Mouse (Mus musculus): ENCODE measurements around the gene Olfr926. TPM values are rescaled to one million over a fixed set of nuclear protein-coding genes. Genes with fewer than 3 reads are reported as not detected.
"Not testable (repeated sequence)": the region's sequence is repeated elsewhere in the genome, so short reads cannot be mapped to it uniquely, and the experiment has no call there.

Gene Olfr926
- polyA plus RNA-seq (2014; fragmentation: Nextera tagmentation; extraction: Ambion mirVana): not detected in 2 replicates

DNA sequence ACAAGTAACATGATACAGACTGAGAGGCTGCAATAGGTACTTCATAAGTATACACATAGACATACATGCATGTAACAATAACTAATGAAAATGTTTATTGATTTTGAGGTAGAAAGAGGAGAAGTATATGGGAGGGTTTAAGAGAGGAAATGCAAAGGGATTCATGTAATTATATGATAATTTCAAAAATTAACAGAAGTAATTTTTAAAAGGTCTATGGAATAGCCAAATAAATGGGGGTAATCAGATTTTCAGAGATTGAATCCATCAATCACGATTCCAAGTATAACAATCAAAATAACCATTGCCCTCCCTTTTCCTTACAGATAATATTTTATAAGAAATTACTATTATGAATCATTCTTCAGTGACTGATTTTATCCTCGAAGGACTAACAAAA, at the start of gene Olfr926:
Gene Olfr926 (plus strand): TSS at position 301 of the 400 bp plus-strand sequence.
- H3K9ac ChIP-seq (ENCODE audit: low read depth, low read length): no peak within 1 kb of the TSS
- no peak for ATAC-seq (replicated peaks; ENCODE audit: low FRiP score)
- H3K4me2 ChIP-seq: no peak within 1 kb of the TSS
- no peak within 1 kb of the TSS for H3K27ac ChIP-seq (ENCODE audit: low read depth, low read length)
- 71% methylated on average over 2 of the region's 2 CpGs for WGBS
- no peaks in the 10 kb centered on the region for H3K36me3 ChIP-seq (ENCODE audit: control insufficient read depth, insufficient read depth, low read length)
- no peaks in the 10 kb centered on the region for H3K4me1 ChIP-seq (replicated peaks; ENCODE audit: control insufficient read depth, insufficient read depth, low read length)
- DNase-seq (ENCODE audit: low spot score): no peak
- H3K27me3 ChIP-seq (replicated peaks; ENCODE audit: control insufficient read depth, insufficient read depth, low read length): no peaks in the 10 kb centered on the region
- H3K9me3 ChIP-seq (ENCODE audit: control insufficient read depth, low read length): peaks cover 3% of the 10 kb centered on the region; the same call in 1 of the 2 replicates
- no peak within 1 kb of the TSS for H3K4me3 ChIP-seq (ENCODE audit: low read depth, low read length)

DNA sequence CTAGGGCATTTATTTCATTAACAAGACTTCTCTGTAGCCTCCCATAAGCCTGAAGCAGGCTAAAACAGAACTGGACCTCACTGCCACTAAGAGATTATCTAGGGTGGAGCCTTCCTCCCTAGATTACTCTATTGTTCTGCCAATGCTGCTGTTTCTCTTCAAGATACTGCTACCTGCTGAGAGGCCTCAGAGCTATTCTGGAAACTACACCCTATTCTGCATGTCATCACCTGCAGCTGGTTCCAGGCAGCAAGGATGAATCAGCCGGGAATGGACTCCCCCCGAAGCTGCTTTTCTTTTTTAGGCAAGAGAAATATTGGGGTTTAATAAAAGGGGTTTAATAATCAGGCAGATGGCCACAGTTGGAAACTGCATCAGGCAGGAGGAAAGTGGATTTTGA, 43.9 kb upstream of the Olfr926 start:
- ATAC-seq (replicated peaks; ENCODE audit: low FRiP score) (no peak), DNase-seq (ENCODE audit: low spot score) (no peak)
- no peaks in the 10 kb centered on the region for H3K4me1 ChIP-seq (replicated peaks; ENCODE audit: control insufficient read depth, insufficient read depth, low read length)
- H3K4me3 ChIP-seq (ENCODE audit: low read depth, low read length): no peak overlapping the region
- no peak overlapping the region for H3K9ac ChIP-seq (ENCODE audit: low read depth, low read length)
- no peak overlapping the region for H3K4me2 ChIP-seq
- WGBS: 74% methylated on average over 2 of the region's 2 CpGs
- H3K27me3 ChIP-seq (replicated peaks; ENCODE audit: control insufficient read depth, insufficient read depth, low read length): no peaks in the 10 kb centered on the region
- H3K27ac ChIP-seq (ENCODE audit: low read depth, low read length): no peak overlapping the region
- H3K9me3 ChIP-seq (ENCODE audit: control insufficient read depth, low read length): no peaks in the 10 kb centered on the region
- no peaks in the 10 kb centered on the region for H3K36me3 ChIP-seq (ENCODE audit: control insufficient read depth, insufficient read depth, low read length)

DNA sequence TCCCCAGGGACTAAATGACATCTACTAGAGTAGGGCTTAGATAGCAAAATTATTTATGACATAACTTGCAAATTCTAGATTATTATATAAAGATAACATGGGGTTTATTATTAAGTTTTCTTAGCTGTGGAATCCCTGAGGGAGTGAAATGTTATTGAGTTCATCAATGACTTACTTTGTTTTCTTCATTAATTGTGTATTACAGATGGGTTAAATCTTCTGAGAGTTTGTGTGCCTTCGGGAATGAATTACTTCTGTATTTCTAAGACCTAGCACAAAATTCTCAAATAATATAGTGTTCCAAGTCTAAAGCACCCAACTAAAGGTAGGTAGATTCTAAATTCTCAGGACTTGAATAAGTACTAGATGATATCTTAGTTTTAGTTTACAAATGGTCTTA, 32.8 kb upstream of the Olfr926 start, which contains the start of gene Olfr924:
Gene Olfr924 (plus strand): TSS at position 301 of the 400 bp plus-strand sequence.
- no peak for ATAC-seq (replicated peaks; ENCODE audit: low FRiP score)
- Histone ChIP-seq H3K4me2 (no peak within 1 kb of the TSS), H3K36me3 (ENCODE audit: control insufficient read depth, insufficient read depth, low read length) (no peaks in the 10 kb centered on the region), H3K9me3 (ENCODE audit: control insufficient read depth, low read length) (no peaks in the 10 kb centered on the region), H3K9ac (ENCODE audit: low read depth, low read length) (no peak within 1 kb of the TSS), H3K27ac (ENCODE audit: low read depth, low read length) (no peak within 1 kb of the TSS), H3K4me3 (ENCODE audit: low read depth, low read length) (no peak within 1 kb of the TSS), H3K4me1 (replicated peaks; ENCODE audit: control insufficient read depth, insufficient read depth, low read length) (no peaks in the 10 kb centered on the region), H3K27me3 (replicated peaks; ENCODE audit: control insufficient read depth, insufficient read depth, low read length) (no peaks in the 10 kb centered on the region)
- no peak for DNase-seq (ENCODE audit: low spot score)
- 79% methylated on average over 1 of the region's 1 CpGs for WGBS

DNA sequence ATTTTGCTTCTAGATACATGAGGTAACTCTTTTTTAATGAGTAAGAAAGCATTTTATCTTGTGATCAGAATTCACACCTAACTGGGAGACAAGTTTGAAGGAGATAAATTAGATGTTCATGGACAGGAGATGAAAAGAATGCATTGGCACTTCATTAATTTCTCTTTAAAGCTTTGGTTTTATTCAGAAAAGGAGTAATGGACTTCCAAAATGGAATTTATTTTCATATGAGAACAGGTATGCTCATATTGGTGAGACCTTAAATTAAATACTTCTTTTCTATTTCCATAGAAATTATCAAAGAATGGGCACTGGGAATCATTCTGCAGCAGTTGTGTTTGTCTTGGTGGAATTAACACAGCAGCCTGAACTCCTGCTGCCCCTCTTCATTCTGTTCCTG, 22.2 kb upstream of the Olfr926 start, which contains the start of gene Olfr26:
Gene Olfr26 (plus strand): TSS at position 301 of the 400 bp plus-strand sequence.
- Histone ChIP-seq H3K4me1 (replicated peaks; ENCODE audit: control insufficient read depth, insufficient read depth, low read length) (no peaks in the 10 kb centered on the region), H3K27ac (ENCODE audit: low read depth, low read length) (no peak within 1 kb of the TSS), H3K4me3 (ENCODE audit: low read depth, low read length) (no peak within 1 kb of the TSS), H3K9me3 (ENCODE audit: control insufficient read depth, low read length) (no peaks in the 10 kb centered on the region), H3K9ac (ENCODE audit: low read depth, low read length) (no peak within 1 kb of the TSS), H3K27me3 (replicated peaks; ENCODE audit: control insufficient read depth, insufficient read depth, low read length) (no peaks in the 10 kb centered on the region), H3K36me3 (ENCODE audit: control insufficient read depth, insufficient read depth, low read length) (no peaks in the 10 kb centered on the region), H3K4me2 (no peak within 1 kb of the TSS)
- ATAC-seq (replicated peaks; ENCODE audit: low FRiP score): no peak
- no peak for DNase-seq (ENCODE audit: low spot score)

DNA sequence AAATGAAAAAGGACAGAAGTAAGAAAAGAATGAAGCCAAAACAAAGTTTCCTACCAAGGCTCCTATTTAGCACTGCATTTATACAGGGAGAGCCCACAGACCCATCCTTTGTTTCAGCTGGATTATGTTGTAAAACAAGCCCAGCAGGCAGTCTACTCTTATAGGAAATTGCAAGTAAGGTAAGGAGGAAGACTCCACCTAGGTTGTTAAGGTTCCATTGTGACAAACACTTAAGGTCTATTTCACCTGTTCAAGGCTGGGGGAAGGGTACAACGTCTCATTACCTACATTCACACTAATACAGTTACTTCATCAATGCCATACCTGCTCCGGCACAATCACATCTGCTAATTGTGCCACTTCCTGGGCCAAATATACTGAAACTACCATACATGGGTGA, 2.0 kb upstream of the Olfr926 start:
- H3K9ac ChIP-seq (ENCODE audit: low read depth, low read length); H3K4me3 ChIP-seq (ENCODE audit: low read depth, low read length); H3K27me3 ChIP-seq (replicated peaks; ENCODE audit: control insufficient read depth, insufficient read depth, low read length); H3K36me3 ChIP-seq (ENCODE audit: control insufficient read depth, insufficient read depth, low read length); H3K9me3 ChIP-seq (ENCODE audit: control insufficient read depth, low read length); H3K4me1 ChIP-seq (replicated peaks; ENCODE audit: control insufficient read depth, insufficient read depth, low read length); ATAC-seq (replicated peaks; ENCODE audit: low FRiP score); H3K4me2 ChIP-seq; H3K27ac ChIP-seq (ENCODE audit: low read depth, low read length); DNase-seq (ENCODE audit: low spot score): not testable (repeated sequence)
- WGBS: 51% methylated on average over 2 of the region's 2 CpGs

Other genes starting within 250 kb of the Olfr926 start
- not detected in 2 replicates for gene Olfr916, start 217.3 kb upstream of the Olfr926 start, polyA plus RNA-seq (2014; fragmentation: Nextera tagmentation; extraction: Ambion mirVana)
- not detected in 2 replicates for gene Olfr917, start 211.3 kb upstream of the Olfr926 start, polyA plus RNA-seq (2014; fragmentation: Nextera tagmentation; extraction: Ambion mirVana)
- gene Olfr918, start 202.5 kb upstream of the Olfr926 start, polyA plus RNA-seq (2014; fragmentation: Nextera tagmentation; extraction: Ambion mirVana): not detected in 2 replicates
- not detected in 2 replicates for gene Olfr919, start 173.5 kb upstream of the Olfr926 start, polyA plus RNA-seq (2014; fragmentation: Nextera tagmentation; extraction: Ambion mirVana)
- 11.1 and 11.4 TPM in 2 replicates for gene Vwa5a, start 158.9 kb upstream of the Olfr926 start, polyA plus RNA-seq (2014; fragmentation: Nextera tagmentation; extraction: Ambion mirVana)
- gene Olfr920, start 124.8 kb upstream of the Olfr926 start, polyA plus RNA-seq (2014; fragmentation: Nextera tagmentation; extraction: Ambion mirVana): not detected in 2 replicates
- gene Olfr921, start 104.1 kb upstream of the Olfr926 start, polyA plus RNA-seq (2014; fragmentation: Nextera tagmentation; extraction: Ambion mirVana): not detected in 2 replicates
- gene Olfr922, start 62.5 kb upstream of the Olfr926 start, polyA plus RNA-seq (2014; fragmentation: Nextera tagmentation; extraction: Ambion mirVana): not detected in 2 replicates
- not detected in 2 replicates for gene Olfr923, start 50.6 kb upstream of the Olfr926 start, polyA plus RNA-seq (2014; fragmentation: Nextera tagmentation; extraction: Ambion mirVana)
- not detected in 2 replicates for gene Olfr924, start 32.7 kb upstream of the Olfr926 start, polyA plus RNA-seq (2014; fragmentation: Nextera tagmentation; extraction: Ambion mirVana)
- not detected in 2 replicates for gene Olfr26, start 22.1 kb upstream of the Olfr926 start, polyA plus RNA-seq (2014; fragmentation: Nextera tagmentation; extraction: Ambion mirVana)
- gene Olfr930, start 52.7 kb downstream of the Olfr926 start, polyA plus RNA-seq (2014; fragmentation: Nextera tagmentation; extraction: Ambion mirVana): not detected in 2 replicates
- not detected in 2 replicates for gene Olfr933, start 95.2 kb downstream of the Olfr926 start, polyA plus RNA-seq (2014; fragmentation: Nextera tagmentation; extraction: Ambion mirVana)
- gene Olfr934, start 111.2 kb downstream of the Olfr926 start, polyA plus RNA-seq (2014; fragmentation: Nextera tagmentation; extraction: Ambion mirVana): not detected in 2 replicates
- not detected in 2 replicates for gene Olfr935, start 122.6 kb downstream of the Olfr926 start, polyA plus RNA-seq (2014; fragmentation: Nextera tagmentation; extraction: Ambion mirVana)
- gene Olfr146, start 146.3 kb downstream of the Olfr926 start, polyA plus RNA-seq (2014; fragmentation: Nextera tagmentation; extraction: Ambion mirVana): not detected in 2 replicates
- gene Olfr937, start 187.8 kb downstream of the Olfr926 start, polyA plus RNA-seq (2014; fragmentation: Nextera tagmentation; extraction: Ambion mirVana): not detected in 2 replicates
- not detected in 2 replicates for gene Olfr938, start 201.8 kb downstream of the Olfr926 start, polyA plus RNA-seq (2014; fragmentation: Nextera tagmentation; extraction: Ambion mirVana)

Data from liver, embryonic 11.5 days (tissue).